Mouse (Mus musculus): Measurements from ENCODE around the gene Fat4.

The Fat4 gene

DNA sequence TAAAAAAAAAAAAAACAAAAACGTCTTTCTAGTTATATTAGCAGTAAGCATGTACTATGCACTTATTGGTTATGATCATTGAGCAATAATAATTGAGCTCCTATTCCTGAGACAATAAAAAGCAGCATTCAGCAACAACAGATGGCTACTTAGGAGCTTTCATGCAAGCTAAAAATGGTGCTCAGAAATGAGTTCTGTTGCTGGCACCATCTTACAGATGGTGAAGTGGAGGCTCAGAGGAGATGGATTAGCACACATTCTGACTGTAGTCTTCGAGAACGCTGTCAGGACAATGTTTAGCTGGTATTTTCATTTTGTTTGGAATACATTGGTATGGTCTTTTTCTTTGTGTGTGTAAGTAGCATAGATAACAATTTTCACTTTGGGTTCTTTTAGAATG is 20.1 kb downstream of the Fat4 start:
- DNase-seq (ENCODE audit: low read depth, low spot score) = no peak

DNA sequence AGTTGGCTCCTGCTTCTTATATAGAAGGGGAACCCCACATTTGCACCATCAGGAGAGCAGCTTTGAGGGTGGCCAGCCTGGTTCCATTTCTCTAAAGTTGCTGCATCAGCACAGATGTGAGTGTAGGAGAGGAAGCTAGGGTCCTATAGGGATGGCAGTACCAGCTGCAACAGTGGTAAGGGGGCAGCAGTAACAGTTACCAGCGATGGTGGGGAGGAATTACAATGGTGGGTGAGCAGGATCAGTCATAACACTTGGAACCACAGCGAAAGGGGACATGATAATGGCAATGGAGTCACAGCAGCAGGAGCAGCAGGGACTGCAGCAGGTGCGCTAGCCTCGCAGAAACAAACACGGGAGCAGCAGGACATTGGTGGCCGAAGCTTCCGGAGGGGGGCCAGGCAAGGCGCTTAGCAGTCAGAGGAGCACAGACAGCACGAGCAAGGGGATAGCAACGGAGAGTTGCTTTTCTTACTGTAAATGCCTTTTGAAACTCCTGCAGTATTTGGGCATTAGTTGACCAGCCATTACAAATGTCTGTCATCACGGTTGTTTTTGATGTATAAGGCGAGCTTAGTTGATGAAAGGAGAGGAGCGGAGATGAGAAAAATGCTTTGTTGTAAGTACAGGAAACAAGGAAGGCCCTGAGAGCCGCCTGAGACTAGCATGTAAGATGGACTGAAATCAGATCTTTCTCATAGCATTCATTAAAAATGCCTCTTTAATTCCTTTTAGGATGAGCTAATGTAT is 21.1 kb downstream of the Fat4 start:
- no peak for DNase-seq (ENCODE audit: low read depth, low spot score)

DNA sequence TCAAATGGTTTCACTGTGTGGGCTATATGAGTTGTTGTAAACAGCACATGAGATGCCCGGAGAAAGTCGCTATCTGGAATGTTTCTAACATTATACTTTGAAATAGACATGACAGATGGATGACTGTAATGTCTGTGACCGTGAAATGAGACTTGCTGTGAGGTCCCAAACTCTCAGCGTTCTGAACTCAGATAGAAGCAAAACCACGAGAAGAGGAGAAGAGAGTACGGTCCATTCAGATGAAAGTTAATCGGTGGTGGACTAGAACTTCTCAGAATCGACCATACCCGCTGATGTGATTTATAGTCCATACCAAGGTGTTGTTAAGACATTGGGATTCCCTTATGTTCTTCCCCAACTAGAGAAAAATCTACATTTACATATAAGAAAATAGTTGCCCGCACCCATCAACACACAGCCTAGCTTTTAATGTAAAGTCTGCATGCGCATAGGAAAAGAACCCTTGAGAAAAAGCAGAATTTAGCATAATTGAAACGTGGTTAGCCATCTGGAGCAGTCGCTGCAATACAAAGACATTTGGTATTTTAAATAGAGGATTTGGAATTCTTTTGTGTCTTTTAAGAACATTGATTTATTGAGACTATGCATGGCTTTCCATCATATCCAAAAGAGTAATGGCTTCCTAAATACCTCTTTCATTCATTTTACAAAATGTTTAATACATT is 21.8 kb downstream of the Fat4 start:
- no peak for DNase-seq (ENCODE audit: low read depth, low spot score)

DNA sequence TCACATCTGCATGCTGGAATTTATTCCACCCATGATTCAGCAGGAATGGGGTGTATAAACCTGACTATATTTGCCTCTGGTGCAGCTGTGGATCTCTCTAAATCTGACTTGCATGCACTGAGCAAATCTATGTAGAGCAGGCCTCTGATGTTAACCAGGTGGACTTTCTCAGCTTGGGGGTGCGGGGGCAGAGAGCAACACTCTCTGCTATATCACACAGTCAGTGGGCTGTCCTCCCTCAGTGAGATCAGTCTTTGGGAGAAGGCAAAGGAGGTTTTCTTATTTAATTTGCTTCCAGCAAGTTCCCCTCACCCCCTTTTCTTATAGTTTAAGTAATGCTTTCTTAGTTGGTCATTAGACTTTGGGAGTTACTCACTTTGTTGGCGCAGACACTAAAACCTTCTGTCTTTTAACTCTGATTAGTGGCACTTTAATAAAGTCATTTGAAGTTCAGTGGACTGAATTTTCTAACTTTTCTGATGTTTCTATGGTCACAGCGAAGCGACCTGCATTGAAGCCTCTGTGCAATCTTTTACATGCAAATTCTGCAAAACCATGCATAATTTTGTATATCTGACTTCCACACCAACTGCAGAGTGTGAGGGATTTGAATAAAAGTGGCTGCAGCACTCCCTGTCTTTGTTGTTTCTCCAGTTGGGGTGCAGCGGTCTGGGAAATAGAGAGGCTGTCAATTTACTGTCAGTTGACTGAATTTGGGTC is 26.2 kb downstream of the Fat4 start:
- no peak for DNase-seq (ENCODE audit: low read depth, low spot score)

DNA sequence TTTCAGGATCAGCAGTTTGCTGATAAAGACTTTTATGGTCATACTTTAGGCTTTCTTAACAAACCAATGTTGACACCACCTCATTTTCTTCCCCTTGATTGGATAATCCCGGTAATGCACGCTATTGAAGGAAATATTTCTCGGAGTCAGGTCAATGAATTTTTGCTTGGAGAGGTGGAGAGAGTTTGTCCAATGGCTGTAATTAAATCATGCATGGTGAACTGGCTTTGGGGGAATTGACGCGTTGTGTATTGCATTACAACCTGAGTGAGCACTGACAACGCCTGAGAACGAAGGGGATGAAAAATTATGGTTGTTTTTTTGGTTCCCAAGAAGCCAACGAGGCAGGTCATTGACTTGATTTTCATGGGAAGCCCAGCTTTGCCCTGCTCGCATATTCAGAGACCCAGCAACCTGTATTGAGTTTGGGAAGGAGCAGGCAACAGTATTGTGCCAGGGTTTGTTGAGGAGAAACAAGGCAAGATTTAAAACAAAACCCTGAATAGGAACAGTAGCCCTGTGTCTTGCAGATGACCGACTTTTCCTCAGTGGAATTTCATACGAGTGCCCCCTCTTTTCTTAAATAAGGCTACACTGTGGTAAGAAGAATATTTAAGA is 26.9 kb downstream of the Fat4 start:
- DNase-seq (ENCODE audit: low read depth, low spot score) = no peak

DNA sequence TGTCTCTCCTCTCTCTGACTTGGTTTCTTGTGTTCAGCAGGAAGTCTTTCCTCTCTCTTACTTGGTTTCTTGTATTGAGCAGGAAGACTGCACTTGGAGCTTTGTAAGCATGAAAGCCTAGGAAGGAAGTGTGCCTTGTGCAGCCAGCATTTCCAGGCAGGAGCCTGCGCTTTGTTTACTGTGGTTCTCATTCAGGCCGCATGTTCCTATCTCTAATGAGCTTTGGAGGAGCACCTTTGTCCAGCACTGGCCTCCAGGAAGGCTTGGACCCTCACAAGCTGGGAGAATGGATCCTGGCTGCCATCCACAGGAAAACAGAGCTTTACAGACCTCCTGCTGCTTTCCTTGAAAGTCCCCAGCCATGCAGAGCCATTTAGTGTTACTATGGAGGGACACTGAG is 32.2 kb downstream of the Fat4 start:
- no peak for DNase-seq (ENCODE audit: low read depth, low spot score)

DNA sequence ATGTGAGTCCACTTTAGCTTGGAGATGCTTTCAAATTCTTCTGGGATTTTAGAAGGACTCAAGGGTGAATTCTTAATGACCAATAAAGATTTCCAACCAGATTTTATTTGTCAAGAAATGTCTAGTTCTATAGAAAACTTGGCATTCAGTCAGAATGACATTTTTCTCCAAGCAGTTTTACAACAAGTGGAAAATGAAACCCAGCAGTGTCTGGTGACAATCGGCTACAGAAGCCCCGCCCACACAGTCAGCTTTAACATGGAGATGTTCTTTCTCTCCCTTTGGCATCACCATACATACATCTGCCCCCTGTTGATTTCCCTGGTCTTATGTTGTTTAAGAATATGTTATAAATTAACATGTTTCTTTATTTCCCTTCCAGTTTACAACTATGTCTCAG is 34.3 kb downstream of the Fat4 start:
- peak; percentile 56 for DNase-seq (ENCODE audit: low read depth, low spot score)

DNA sequence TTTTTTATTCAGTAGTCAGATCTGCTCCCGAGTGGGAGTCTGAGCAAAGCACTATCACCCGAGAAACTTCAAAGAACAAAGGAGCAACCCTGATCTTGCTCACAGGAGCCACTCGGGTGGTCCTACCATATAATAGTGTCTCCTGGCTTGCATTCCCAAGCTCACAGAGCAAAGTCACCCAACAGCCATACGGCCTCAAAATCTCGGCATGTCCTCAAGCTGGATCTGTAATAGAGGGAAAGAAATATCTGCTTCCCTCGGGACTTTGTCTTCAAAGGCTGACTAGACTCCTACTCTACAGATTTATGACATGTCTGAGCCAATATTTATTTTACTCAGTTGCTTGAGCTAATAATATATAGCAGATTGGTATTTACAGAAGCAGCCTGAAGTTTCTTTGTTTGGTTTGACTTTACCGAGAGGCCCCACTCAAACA is 36.5 kb downstream of the Fat4 start:
- DNase-seq (ENCODE audit: low read depth, low spot score) = no peak

DNA sequence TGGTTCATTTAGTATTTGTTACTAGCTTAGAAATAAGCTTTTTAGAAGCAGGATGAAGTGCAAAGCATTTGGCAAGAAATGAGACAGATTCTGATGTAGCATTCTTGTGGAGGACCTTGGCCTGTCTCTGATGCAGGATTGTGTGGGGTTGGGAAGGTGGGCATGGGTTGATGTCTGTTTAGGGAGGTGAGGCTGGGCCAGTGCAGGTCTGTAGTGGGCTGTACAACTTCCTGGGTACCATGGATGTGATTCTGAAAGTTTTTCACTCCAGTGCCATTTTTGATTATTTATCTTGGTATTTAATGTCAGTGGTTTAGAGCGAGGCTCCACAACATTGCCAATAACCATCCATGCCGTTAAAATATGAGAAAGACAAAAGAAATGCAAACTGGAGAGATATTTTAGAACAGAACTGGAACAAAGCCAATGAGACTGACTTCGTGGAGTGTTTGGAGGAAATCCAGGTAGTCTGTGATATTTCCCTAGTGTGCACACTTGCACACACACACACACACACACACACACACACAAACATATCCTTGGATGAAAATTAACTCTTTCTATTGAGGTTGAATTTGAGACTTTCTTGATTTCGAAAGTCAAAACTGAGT is 41.4 kb downstream of the Fat4 start:
- DNase-seq (ENCODE audit: low read depth, low spot score) = peak; percentile 25

DNA sequence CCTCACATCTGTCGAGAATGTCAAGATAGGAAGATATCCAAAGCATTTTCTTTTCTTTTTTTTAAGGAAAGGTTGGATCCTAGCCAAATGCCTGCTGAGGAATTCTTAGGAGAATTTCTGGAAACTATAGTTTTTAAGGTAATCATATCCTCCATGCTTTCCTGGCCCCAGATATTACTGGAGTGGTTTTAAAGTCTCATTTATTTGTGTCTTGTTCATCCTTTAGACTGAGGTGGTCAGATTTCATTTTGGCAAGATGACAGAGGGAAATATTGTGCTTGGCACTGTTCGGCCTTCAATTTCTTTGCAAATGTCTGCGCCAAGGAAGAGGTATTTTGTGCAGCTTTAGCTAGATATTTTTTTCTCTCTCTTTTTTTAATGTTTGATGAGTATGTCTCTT is 42.0 kb downstream of the Fat4 start:
- DNase-seq (ENCODE audit: low read depth, low spot score) = peak; percentile 92

DNA sequence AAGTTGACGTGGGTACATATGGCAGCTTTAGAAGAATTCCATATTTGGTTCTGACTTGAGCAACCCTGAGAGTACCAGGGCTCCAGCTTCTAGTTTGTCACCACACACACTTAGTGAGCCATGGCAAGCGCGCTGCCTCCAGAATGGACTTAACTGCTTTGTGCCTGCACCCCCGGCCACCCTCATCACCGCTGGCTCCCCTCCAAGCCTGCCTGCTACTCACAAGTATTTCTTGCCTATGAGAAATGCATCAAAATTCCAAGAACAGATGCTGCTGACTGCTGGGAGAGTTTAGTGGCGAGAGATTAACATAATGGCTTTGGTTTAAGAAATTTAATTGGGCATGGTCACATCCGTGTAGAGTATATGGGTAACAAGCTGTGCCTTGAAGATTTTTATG is 48.0 kb downstream of the Fat4 start:
- no peak for DNase-seq (ENCODE audit: low read depth, low spot score)

DNA sequence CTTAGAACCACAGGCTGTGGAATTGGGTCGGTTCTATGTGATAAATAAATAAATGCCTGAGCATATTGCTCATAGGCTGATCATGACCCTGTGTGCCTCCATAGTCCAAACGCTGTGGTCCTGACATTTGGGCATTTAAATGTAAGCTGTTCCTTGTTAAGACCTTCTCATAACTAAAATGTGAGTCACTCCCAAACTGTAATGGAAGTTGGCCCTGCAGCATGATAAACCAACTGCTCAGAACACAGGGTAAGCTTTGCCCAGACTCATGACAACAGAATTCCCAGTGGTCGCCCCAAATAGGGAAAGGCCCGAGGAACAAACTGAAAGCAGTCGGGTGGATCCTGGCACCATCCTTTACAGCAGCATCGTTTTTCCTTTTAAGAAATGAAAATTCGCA is 49.7 kb downstream of the Fat4 start:
- DNase-seq (ENCODE audit: low read depth, low spot score) = peak; percentile 90

DNA sequence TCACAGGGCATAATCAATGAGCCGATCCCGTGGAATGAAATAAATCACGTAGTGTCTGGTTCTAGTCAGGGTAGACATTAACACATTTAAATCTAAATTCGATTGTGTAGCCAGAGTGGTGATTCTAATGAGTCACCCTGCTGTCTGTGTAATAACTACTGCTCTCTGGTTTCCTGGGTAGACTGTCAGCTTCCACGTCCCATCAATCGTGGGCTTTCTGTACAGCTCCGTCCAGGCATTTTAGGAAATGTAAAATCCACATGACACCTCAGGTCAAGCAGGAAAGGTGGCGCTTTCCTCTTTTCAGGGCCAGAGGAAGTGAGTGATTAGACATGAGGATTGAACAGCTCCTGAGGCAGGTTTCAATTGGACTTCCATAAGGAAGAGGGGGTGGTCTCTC is 50.4 kb downstream of the Fat4 start:
- peak; percentile 69 for DNase-seq (ENCODE audit: low read depth, low spot score)

DNA sequence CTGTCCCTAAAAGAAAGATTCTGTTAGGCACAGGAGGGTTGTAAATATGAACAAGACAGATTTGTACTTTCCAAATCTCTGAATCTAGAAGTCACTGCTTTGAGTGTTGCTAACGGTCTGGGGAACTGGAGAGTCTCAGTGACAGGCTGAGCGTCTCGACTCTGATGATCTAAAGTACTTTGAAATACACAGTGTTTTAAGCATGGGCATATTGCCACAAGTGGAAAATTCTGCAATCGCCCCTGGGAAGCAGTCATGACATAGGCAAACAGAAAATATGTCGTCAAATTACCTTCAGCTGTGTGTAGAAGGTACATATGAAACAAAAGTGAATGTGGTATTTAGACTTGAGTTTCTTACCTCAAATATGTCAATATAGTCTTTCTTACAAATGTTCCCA is 51.4 kb downstream of the Fat4 start:
- DNase-seq (ENCODE audit: low read depth, low spot score) = peak; percentile 17

DNA sequence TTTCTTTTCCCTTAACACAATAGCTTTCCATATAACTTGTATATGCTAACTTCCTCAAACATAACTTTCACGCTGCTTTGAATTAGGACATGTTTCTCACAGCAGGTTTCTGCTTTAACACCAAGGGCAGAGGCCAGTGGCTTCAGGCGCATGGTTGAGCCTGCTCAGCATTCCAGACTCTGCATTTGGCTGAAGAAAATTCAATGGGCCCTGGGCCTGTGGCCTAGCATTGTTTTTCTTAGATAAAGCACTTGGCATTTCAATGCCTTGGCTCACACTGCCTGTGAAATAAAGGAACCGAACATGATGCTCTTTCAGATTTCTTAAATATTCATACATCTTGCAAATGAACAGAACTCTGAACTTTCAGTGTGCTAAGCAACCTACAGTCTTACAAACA is 52.8 kb downstream of the Fat4 start:
- DNase-seq (ENCODE audit: low read depth, low spot score) = peak; percentile 26

DNA sequence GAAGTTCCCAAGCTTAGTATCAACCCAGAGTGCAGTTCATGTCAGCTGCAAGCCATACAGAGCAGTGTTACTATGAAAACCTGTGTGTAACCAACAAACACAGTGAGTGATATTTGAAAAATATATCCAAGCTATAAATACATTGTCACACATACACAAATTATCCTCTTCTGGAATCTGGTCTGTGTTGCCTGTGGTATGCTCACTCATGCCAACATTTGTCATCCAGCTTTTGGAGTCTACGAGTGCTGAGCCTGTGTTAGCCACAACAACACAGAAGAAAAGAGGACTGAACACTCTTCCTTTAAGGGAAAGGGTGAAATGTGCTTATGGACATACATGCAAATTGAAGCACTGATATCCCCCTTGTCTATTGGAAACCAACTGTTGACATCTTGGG is 53.6 kb downstream of the Fat4 start:
- no peak for DNase-seq (ENCODE audit: low read depth, low spot score)

DNA sequence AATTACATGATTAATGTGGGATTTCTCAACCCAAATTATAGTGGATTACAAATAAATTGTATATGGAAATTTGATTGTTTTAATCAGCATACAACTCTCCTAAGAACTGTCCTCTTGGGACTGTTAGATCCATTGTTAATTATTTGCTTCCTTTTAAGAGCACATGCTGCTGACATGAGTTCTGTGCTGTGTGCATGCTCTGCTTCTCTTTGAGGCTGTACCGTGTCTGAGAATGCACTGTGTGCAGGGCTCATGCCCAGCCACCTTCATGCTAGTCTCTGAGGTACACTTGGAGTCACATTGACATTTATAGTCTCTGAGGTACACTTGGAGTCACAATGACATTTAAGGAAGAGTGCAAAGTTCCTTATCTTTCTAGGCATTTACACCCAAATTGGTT is 58.4 kb downstream of the Fat4 start:
- DNase-seq (ENCODE audit: low read depth, low spot score) = no peak

DNA sequence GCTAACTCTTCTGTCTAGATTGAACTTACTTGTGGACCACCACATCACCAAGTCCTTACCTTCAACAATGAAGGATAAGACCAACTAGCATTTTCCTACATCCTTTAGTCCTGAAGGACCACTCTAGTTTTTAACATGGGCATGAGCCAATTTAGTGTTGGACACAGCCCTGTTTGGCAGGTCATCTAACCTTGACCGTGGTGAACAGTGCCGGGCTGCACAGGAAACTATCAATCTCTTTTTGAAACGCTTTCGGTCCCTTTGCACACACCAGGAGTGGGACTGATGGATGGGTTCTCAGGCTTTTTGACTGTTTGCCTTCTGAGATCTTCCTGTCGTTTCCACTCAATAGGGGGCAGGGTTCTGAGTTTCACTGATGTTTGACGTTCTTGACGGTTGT is 61.0 kb downstream of the Fat4 start:
- no peak for DNase-seq (ENCODE audit: low read depth, low spot score)

DNA sequence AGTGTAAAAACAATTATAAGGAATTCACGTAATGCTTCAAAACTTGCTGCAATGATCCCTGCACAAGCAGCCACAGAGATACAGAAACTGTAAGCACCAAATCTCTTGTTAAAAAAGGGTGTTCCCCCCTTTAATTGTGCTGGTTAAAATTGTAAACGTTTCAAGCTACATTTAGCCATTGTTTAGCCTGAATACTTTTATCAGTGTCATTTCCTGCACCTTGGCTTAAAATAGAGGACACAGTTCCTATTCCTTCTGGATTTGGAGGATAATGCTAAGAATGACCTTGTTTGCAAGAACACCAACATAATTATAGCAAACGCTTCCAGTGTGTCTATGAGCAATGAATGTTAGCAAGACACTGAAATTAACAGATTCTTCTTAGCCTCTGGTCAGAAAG is 65.9 kb downstream of the Fat4 start:
- no peak for DNase-seq (ENCODE audit: low read depth, low spot score)

DNA sequence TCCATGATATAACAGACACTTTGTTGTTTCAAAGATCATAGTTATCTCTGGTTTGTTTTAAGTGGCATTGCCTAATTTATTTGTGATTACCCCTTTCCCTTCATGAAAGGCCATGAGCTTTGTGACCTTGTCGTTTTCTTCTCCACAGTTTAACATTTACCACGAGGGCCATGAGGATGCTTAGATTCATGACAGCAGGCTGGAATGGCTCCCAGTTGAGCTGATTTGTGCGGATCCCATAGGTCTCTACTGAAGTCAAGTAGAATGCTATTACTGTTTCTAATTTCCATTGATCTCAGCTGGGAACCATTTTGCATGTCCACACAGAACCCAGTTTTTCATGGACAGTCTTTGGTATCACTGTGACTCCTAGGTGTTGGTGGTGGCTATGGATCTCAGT is 67.5 kb downstream of the Fat4 start:
- DNase-seq (ENCODE audit: low read depth, low spot score) = no peak

DNA sequence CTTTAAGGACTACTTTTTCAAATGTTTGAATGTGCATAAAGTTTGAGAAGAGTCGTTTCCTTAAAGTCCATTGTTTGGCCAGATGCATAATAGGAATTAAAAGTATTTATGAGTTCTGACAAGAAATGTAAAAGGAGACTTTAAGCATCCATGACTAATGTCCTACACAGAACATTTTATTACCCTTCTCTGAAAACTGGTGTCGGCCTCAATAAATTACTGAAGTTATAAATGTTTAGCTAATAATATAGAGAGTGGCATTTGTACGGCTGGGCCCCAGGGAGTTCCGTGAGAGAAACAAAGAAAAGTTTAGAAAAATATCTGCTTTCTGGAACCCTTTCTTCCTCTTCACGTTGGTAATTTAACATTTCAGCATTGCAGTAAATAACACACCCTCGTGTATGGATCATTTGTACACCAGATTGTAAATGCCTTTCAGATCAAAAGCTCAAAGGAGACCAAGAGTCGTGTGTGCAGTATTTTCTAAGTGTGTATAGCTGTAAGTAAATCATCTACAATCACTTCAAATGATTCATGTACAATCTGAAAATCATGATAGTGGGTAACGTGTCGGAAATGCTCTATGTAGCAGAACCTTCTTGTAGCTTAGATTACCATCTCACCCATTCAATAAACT is 69.4 kb downstream of the Fat4 start:
- no peak for DNase-seq (ENCODE audit: low read depth, low spot score)
